Mouse (Mus musculus): Measurements from ENCODE around the gene Rab37.

Rab37 gene

GRCm38 (mm10) chr11:115179881-115180280 is 88.7 kb downstream of the Rab37 start:
- no peaks in the 10 kb centered on the region for H3K27me3 ChIP-seq (ENCODE audit: insufficient read depth, low read length)
- no peaks in the 10 kb centered on the region for H3K9me3 ChIP-seq (ENCODE audit: low read length)
- H3K4me1 ChIP-seq (replicated peaks; ENCODE audit: low read depth, low read length), result peaks cover 56% of the 10 kb centered on the region
- no peak overlapping the region for H3K4me3 ChIP-seq (replicated peaks; ENCODE audit: low read length)
- TF ChIP-seq POU5F1 (IDR thresholded peaks at IDR 0.05; ENCODE audit: borderline replicate concordance, low read length) (no peak), CTCF (conservative IDR thresholded peaks at IDR 0.05; ENCODE audit: low read length) (no peak), NANOG (IDR thresholded peaks at IDR 0.05; ENCODE audit: borderline replicate concordance, low read length) (no peak)
- peaks cover 76% of the 10 kb centered on the region for H3K36me3 ChIP-seq (ENCODE audit: insufficient read depth, low read length)

DNA sequence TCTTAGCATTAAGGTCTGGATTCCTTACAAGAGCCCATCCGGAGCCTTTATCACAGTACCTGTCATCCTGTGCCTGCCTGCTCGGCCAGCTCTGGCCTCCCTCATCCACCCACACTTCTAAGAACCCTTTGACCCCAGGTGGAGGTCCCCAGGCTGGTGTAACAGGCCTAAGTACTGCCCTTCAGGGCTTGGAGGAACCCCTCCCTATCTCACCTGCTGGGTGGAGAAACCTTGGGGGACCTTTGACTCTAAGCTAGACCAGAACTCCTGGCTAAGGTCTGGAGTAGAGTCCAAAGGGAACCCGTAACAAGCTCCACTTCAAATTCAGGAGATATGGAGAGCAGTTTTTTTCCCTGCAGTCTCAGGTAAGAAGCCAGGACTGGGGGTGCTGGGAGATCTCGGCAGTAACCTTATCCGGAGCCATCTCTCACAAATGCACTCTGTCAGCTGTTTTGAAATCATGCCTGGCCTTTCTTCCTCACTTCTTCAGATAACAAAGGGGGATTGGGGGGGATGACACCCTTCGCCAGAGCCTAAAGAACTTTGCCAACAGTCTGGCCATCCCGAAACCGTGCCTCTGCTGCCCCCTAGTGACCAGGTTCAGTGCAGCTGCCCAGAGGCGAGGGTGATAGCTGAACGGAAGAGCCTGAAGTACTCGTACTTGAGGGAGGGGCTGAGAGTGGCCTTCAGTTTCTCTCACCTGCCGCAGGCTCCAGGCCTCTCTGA is 90.8 kb downstream of the Rab37 start:
- peaks cover 63% of the 10 kb centered on the region for H3K36me3 ChIP-seq (ENCODE audit: insufficient read depth, low read length)
- peaks cover 47% of the 10 kb centered on the region for H3K4me1 ChIP-seq (replicated peaks; ENCODE audit: low read depth, low read length)
- no peaks in the 10 kb centered on the region for H3K9me3 ChIP-seq (ENCODE audit: low read length)
- no peaks in the 10 kb centered on the region for H3K27me3 ChIP-seq (ENCODE audit: insufficient read depth, low read length)
- H3K4me3 ChIP-seq (replicated peaks; ENCODE audit: low read length), result no peak overlapping the region
- TF ChIP-seq CTCF (conservative IDR thresholded peaks at IDR 0.05; ENCODE audit: low read length) (peak; percentile 83), NANOG (IDR thresholded peaks at IDR 0.05; ENCODE audit: borderline replicate concordance, low read length) (no peak)

DNA sequence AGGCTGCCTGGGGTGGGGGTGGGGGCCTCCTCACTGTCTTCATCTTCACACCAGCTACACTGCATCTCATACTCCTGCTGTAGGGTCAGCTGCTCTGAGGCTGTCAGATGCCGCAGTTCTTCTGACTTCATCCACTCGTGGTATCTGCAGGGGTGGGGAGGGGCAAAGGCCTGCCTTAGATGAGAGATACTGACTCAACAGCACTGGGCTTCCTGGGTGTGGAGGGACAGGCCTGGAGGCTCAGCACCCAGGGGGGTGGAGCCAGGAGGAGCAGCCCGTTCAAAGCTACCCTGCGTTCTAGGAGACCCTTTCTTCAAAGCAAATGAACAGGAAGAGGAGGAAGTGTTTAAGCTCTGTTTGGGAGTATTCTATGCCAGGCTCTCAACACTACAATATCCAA is 93.7 kb downstream of the Rab37 start:
- no peaks in the 10 kb centered on the region for H3K27me3 ChIP-seq (ENCODE audit: insufficient read depth, low read length)
- no peak for TF ChIP-seq CTCF (conservative IDR thresholded peaks at IDR 0.05; ENCODE audit: low read length)
- TF ChIP-seq POU5F1 (IDR thresholded peaks at IDR 0.05; ENCODE audit: borderline replicate concordance, low read length), result no peak
- TF ChIP-seq NANOG (IDR thresholded peaks at IDR 0.05; ENCODE audit: borderline replicate concordance, low read length), result no peak
- H3K9me3 ChIP-seq (ENCODE audit: low read length), result no peaks in the 10 kb centered on the region
- H3K36me3 ChIP-seq (ENCODE audit: insufficient read depth, low read length), result peaks cover 45% of the 10 kb centered on the region
- H3K4me3 ChIP-seq (replicated peaks; ENCODE audit: low read length), result no peak overlapping the region
- peaks cover 46% of the 10 kb centered on the region for H3K4me1 ChIP-seq (replicated peaks; ENCODE audit: low read depth, low read length)

DNA sequence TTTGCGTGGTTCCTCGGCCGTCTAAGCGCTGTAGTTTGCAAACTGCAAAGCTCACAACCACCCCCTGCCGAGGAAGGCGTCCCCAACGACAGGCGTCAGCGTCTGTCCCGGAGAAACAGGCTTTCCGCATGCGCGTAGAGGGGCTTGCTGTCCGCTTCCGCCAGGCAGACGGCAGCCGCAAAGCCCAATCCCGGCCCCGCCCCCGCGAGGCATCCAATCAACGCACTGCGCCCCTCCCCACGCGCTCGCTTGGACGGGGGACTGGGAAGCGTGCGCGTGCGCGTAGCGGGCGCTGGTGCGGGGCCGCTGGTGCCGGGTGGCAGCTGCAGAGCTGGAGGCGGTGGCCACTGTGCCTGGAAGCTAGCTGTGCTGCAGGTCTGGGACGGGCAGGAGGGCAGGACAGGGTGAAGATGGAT is 96.0 kb downstream of the Rab37 start, which contains the start of gene Tmem104:
Gene Tmem104, plus strand, starts transcription at position 264 of the 416 bp plus-strand sequence.
- no peaks in the 10 kb centered on the region for H3K9me3 ChIP-seq (ENCODE audit: low read length)
- TF ChIP-seq NANOG (IDR thresholded peaks at IDR 0.05; ENCODE audit: borderline replicate concordance, low read length) (no peak), CTCF (conservative IDR thresholded peaks at IDR 0.05; ENCODE audit: low read length) (no peak), POU5F1 (IDR thresholded peaks at IDR 0.05; ENCODE audit: borderline replicate concordance, low read length) (no peak)
- peaks cover 38% of the 10 kb centered on the region for H3K4me1 ChIP-seq (replicated peaks; ENCODE audit: low read depth, low read length)
- H3K4me3 ChIP-seq (replicated peaks; ENCODE audit: low read length), result peak within 1 kb of the TSS; percentile 85
- H3K27me3 ChIP-seq (ENCODE audit: insufficient read depth, low read length), result no peaks in the 10 kb centered on the region
- H3K36me3 ChIP-seq (ENCODE audit: insufficient read depth, low read length), result peaks cover 24% of the 10 kb centered on the region

DNA sequence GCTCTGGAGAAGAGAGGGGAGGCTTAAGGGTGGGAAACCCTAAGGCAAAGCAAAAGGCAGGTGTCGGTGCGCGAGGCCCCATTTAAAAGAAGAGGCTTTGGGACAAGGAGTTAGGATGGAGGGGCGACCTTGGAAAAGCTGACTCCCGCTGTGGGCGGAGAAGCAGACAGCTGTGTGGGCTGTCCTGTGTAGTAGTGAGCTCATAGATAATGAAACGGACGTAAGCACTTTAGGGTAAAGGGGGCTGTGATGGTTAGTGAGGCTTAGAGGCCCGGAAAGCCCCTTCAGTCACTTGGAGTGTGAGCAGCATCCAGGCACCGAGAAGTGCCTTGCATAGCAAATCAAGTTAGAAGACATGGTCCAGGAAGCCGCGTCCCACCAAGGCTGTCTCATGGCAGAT is 96.5 kb downstream of the Rab37 start, which contains the start of gene Nat9:
Gene Nat9, minus strand, starts transcription at position 167 of the 400 bp plus-strand sequence.
- Histone ChIP-seq H3K4me1 (replicated peaks; ENCODE audit: low read depth, low read length) (peaks cover 37% of the 10 kb centered on the region), H3K9me3 (ENCODE audit: low read length) (no peaks in the 10 kb centered on the region)

DNA sequence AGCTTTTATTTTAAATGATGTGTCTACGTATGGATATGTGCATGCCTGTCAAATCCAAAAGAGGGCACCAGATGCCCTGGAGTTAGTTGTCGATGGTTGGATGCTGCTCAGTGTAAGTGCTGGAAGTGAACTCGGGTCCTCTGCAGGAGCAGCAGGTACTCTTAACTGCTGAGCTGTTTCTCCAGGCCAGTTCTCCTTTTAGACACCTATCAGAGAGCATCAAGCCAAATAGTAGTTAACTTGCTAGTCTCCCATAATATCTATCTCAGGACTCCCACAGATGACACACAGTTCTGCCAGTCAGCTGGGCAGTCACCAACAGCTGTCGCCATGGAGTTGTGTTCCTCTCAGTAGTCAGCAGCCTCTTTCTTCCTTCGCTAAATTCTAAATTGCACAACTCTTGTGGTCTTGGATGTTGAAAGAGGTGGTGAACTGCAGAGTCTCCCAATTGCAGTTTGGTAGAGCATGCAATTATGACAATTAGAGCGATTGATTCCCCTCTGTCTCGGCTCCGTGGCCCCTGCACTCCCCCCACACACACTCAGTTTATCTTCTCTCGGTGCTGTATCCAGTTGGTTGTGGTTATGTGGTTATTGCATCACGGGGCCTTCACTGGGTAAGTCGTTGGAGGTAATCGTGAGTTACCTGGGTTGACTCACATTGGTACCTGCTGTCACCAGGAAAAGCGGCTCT is 97.5 kb downstream of the Rab37 start:
- Histone ChIP-seq H3K4me1 (replicated peaks; ENCODE audit: low read depth, low read length) (peaks cover 35% of the 10 kb centered on the region), H3K9me3 (ENCODE audit: low read length) (no peaks in the 10 kb centered on the region), H3K36me3 (ENCODE audit: insufficient read depth, low read length) (peaks cover 13% of the 10 kb centered on the region), H3K27me3 (ENCODE audit: insufficient read depth, low read length) (no peaks in the 10 kb centered on the region), H3K4me3 (replicated peaks; ENCODE audit: low read length) (no peak overlapping the region)
- TF ChIP-seq NANOG (IDR thresholded peaks at IDR 0.05; ENCODE audit: borderline replicate concordance, low read length) (no peak), POU5F1 (IDR thresholded peaks at IDR 0.05; ENCODE audit: borderline replicate concordance, low read length) (no peak)

More for the DNA sequence above, 96.5 kb downstream of the Rab37 start, which contains the start of gene Nat9:
- H3K27me3 ChIP-seq (ENCODE audit: insufficient read depth, low read length), result no peaks in the 10 kb centered on the region
- peaks cover 22% of the 10 kb centered on the region for H3K36me3 ChIP-seq (ENCODE audit: insufficient read depth, low read length)
- peak within 1 kb of the TSS; percentile 85 for H3K4me3 ChIP-seq (replicated peaks; ENCODE audit: low read length)
- TF ChIP-seq CTCF (conservative IDR thresholded peaks at IDR 0.05; ENCODE audit: low read length) (no peak), POU5F1 (IDR thresholded peaks at IDR 0.05; ENCODE audit: borderline replicate concordance, low read length) (no peak)

DNA sequence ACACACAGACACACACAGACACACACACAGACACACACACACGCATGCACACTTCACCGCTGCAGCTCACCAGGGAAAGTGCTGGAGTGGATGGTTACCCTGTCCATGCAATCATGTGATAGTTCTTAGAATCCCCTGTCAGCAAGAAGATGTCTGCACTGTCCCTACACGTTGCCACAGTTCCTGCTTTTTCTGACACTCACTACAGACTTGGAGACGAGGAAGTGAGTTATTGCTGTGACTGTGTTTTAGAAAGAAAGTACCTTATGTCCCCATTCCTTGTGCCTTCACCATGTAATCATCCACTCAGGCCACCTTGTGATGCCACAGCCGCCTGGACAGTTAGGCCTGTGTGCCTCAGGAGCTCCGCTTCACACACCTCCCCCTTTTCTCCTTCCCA is 98.1 kb downstream of the Rab37 start:
- Histone ChIP-seq H3K4me3 (replicated peaks; ENCODE audit: low read length) (no peak overlapping the region), H3K4me1 (replicated peaks; ENCODE audit: low read depth, low read length) (peaks cover 35% of the 10 kb centered on the region), H3K27me3 (ENCODE audit: insufficient read depth, low read length) (no peaks in the 10 kb centered on the region), H3K36me3 (ENCODE audit: insufficient read depth, low read length) (peaks cover 11% of the 10 kb centered on the region), H3K9me3 (ENCODE audit: low read length) (no peaks in the 10 kb centered on the region)
- no peak for TF ChIP-seq NANOG (IDR thresholded peaks at IDR 0.05; ENCODE audit: borderline replicate concordance, low read length)
- no peak for TF ChIP-seq POU5F1 (IDR thresholded peaks at IDR 0.05; ENCODE audit: borderline replicate concordance, low read length)
- no peak for TF ChIP-seq CTCF (conservative IDR thresholded peaks at IDR 0.05; ENCODE audit: low read length)

GRCm38 (mm10) chr11:115192180-115192579 is 100.9 kb downstream of the Rab37 start:
- Histone ChIP-seq H3K9me3 (ENCODE audit: low read length) (no peaks in the 10 kb centered on the region), H3K27me3 (ENCODE audit: insufficient read depth, low read length) (no peaks in the 10 kb centered on the region), H3K36me3 (ENCODE audit: insufficient read depth, low read length) (peaks cover 11% of the 10 kb centered on the region), H3K4me3 (replicated peaks; ENCODE audit: low read length) (no peak overlapping the region), H3K4me1 (replicated peaks; ENCODE audit: low read depth, low read length) (peaks cover 20% of the 10 kb centered on the region)
- no peak for TF ChIP-seq NANOG (IDR thresholded peaks at IDR 0.05; ENCODE audit: borderline replicate concordance, low read length)
- TF ChIP-seq CTCF (conservative IDR thresholded peaks at IDR 0.05; ENCODE audit: low read length), result no peak
- TF ChIP-seq POU5F1 (IDR thresholded peaks at IDR 0.05; ENCODE audit: borderline replicate concordance, low read length), result no peak

Data from E14TG2a.4 (cell line).